Mouse (Mus musculus): ENCODE data around the gene Ppp2r5a.
A peak's percentile ranks its signal among the peaks of the same experiment; 100 is the strongest.
"Not testable (repeated sequence)": the region's sequence is repeated elsewhere in the genome, so short reads cannot be mapped to it uniquely, and the experiment has no call there.

Ppp2r5a gene

GRCm38 (mm10) chr1:191403074-191403473 lies at the start of gene Ppp2r5a:
Ppp2r5a (minus strand) TSS chr1:191403272.
- no peak for DNase-seq (ENCODE audit: inconsistent ontology term)

DNA sequence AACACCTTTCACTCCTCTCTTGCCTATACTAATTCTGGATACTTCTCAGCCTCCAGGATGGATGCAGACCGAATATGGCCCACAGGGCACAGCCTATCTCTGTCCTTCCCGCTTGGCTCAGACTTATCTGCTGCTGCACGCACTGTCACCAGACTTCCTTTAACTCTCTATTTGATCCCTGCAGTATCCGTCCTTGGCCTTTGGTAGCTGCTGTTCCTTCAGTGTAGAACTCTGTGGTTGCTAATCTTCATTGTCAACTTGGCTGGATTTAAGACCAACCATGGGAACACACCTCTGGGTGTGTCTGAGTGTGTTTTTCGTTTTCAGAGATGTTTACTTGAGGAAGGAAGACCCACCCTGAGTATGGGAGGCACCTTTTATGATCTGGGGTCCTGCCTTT lies 47.5 kb upstream of the Ppp2r5a start:
- no peak for DNase-seq (ENCODE audit: inconsistent ontology term)

- DNase-seq (ENCODE audit: inconsistent ontology term): no peak
These were observed 46.5 kb upstream of the Ppp2r5a start for GRCm38 (mm10) chr1:191449537-191449936.

DNA sequence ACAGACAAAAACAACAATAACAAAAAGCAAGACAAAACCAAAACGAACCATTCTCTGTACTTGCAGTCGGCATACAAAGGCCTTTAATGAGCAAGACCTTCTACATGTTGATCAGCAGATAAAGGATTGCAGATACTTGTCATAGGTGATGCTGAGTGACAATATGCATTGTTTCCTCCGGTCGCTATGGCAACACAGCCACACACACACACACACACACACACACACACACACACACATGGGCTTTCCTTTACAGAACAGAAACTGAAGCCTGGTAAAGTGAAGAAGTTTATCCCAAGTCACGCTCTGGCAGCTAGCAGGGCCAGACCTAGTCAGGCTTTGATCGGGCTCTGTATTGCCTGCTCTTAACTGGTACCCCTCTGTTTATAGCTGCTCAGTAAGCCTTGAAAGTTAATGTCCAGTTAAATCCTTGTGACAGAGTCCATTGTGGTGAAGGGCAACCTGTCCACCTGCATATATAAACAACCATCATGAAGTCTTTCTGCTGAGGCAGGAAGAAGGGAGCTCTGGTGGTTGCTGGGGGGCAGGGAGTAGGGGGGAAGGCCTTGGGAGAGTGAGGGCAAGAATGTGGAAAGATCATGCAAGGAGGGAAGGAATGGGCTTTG lies 44.4 kb upstream of the Ppp2r5a start:
- no peak for DNase-seq (ENCODE audit: inconsistent ontology term)

DNA sequence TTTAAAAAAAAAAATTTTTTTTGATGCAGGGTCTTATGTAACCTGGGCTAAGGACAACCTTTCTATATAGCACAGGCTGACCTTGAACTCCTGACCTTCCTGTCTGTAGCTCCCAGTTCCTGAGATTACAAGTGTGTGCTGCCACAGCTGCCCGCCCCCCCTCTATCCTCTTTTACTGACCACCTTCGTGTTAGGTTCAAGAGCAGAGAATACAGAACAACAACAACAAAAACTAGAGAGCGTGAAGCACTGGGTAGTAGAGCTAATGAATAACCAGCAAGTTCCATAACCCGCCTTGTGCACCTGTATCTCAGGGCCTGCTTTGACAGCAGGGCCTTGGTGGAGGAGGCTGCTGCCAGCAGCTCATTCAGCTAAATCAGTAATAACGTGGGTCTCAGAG lies 43.2 kb upstream of the Ppp2r5a start:
- no peak for DNase-seq (ENCODE audit: inconsistent ontology term)

GRCm38 (mm10) chr1:191445831-191446258 lies 42.8 kb upstream of the Ppp2r5a start:
- DNase-seq (ENCODE audit: inconsistent ontology term): no peak

GRCm38 (mm10) chr1:191445401-191445800 lies 42.3 kb upstream of the Ppp2r5a start:
- no peak for DNase-seq (ENCODE audit: inconsistent ontology term)

- DNase-seq (ENCODE audit: inconsistent ontology term): no peak
These were observed 41.4 kb upstream of the Ppp2r5a start for GRCm38 (mm10) chr1:191444467-191444866.

DNA sequence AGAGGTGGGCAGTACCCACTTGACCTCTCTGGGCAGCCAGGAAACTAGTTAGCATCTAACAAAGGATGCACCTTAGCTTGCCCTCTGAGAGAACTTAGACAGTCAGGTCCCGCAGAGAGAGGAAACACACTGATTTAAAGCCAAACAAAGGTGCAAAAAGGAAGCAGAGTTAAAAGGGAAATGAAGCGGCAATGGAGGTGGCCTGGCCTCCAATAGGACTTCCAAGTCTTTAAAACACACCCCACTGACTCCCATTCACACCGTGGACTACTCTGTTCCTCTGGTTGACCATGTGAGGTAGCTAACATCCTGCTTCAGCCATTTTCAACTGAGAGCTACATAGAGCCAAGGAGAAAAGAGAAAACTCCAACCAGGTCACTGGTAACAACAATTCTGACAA lies 35.9 kb upstream of the Ppp2r5a start:
- no peak for DNase-seq (ENCODE audit: inconsistent ontology term)

- DNase-seq (ENCODE audit: inconsistent ontology term): peak; percentile 89
These were observed 35.5 kb upstream of the Ppp2r5a start for GRCm38 (mm10) chr1:191438546-191438945.

DNA sequence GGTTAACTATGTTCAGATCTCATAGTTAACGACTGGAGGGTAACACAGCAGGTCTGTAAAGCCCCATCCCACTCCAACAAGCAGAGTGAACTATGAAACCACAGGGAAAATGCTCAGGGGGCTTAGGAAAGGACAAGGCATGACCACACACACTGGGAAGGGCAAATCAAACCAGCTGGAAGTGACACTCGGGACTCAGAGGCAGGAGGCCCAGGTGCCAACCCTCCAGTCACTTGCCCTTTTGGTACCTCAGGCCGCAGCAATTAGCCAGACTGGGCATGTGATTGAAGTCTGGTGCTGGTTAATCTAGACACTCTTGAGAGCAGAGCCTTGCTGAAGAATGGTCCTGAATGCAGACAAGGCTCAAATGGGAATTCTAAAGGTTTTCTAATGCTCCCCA lies 33.6 kb upstream of the Ppp2r5a start:
- DNase-seq (ENCODE audit: inconsistent ontology term): no peak

DNA sequence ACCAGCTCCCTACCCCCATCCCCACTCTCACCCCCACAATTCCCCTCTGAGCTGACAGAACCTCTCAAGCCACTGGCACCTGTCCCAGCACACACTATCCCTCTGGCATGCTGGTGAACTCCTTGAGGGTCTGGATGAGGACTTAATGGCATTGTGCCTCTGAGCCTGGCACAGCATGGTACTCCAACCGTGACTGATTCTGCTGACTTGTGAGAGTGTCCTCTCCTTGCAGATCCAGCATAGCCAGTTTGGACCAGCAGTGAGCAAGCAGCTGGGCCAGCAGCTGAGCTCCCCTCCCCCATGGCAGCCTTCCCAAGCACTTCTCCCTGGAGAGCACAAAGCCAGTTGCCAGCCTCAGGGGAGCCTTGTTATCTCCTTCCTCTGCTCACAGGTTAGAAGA lies 32.3 kb upstream of the Ppp2r5a start:
- DNase-seq (ENCODE audit: inconsistent ontology term): peak; percentile 62

DNA sequence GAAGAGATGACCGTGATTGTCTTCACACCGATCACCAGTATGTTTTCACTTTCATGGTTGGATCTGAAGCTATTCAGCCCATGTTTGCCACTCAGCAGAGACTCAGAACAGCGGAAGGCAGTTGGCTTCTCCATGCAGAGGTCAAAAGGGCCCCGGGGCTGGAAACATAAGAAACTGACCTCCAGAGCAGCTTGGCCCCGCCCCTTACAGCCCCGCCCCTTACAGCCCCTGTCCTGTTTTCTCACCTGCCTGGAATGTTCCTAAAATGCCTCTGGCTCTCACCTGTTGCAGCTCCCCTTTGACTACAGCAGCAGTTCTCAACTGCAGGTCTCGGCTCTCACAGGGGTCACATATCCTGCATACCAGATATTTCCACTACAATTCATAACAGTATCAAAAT lies 29.5 kb upstream of the Ppp2r5a start:
- no peak for DNase-seq (ENCODE audit: inconsistent ontology term)

- DNase-seq (ENCODE audit: inconsistent ontology term): no peak
These were observed 29.0 kb upstream of the Ppp2r5a start for GRCm38 (mm10) chr1:191432023-191432422.

DNA sequence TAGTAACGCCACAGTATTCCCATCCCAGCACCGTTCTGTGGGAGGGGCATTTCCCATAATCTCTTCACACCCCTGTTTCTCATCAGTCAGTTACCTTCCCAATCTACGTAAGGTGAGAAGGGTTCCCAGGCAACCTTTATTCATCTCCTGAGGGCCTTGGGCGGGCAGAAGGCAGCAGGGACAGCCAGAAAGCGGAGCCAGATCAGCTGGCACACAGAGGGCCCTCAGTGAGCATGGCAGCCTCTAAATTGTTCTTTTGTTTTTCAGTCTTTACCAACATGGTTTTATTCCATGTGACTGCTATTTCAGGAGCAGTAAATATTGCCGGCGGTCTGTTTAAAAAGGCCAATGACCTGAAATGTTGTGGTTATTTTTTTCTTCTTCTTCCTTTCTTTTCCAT lies 27.0 kb upstream of the Ppp2r5a start:
- no peak for DNase-seq (ENCODE audit: inconsistent ontology term)

DNA sequence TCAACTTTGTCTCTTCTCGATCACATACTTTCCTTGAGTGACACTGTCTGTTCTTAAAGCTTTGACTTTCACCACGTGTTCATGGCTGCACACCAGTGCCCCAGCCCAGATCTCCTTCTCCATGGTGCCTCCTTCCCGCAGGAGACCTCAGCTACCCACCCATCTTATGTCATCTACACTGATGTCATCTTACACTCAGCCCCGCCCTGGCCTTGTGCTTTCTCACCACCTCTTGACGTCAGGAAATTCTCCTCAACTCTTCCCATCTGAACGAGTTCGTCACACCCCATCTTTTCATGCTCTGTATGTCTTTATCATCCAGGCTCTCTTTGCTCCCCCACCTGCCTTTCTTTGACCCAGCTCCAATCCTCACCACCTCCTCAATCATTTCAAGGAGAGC lies 22.8 kb upstream of the Ppp2r5a start:
- DNase-seq (ENCODE audit: inconsistent ontology term): no peak

DNA sequence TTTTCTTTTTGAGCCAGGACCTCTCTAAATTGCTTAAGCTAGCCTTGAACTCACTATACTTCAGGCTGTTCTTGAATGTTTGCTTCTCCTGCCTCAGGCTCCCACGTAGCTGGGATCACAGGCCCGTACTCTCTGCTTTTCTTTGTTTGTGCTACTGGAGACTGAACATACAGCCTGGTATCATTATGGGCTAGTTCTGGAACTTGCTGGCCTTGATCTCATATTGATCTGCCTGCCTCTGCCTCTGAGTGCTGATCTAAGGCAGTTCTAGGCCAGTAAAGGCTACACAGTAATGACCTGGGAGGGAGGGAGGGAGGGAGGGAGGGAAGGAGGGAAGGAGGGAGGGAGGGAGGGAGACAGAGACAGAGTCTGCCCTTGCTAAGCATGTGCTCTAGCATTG lies 20.1 kb upstream of the Ppp2r5a start:
- no peak for DNase-seq (ENCODE audit: inconsistent ontology term)

DNA sequence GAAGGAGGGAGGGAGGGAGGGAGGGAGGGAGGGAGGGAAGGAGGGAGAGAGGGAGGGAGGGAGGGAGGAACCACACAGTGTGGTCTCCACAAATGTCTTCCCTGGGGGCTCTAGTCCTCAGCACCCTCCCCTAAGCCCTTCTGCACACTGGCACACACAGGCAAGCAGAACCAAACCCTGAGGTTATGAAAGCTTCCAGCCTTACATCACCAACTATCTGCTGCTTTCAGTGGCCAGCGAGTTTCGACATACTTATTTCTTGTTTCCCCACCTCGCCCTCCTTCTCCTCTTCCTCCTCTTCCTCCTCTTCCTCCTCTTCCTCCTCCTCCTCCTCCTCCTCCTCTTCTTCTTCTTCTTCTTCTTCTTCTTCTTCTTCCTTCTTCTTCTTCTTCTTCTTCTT lies 19.6 kb upstream of the Ppp2r5a start:
- not testable (repeated sequence) for DNase-seq (ENCODE audit: inconsistent ontology term)

- DNase-seq (ENCODE audit: inconsistent ontology term): no peak
These were observed 19.1 kb upstream of the Ppp2r5a start for GRCm38 (mm10) chr1:191422164-191422563.

DNA sequence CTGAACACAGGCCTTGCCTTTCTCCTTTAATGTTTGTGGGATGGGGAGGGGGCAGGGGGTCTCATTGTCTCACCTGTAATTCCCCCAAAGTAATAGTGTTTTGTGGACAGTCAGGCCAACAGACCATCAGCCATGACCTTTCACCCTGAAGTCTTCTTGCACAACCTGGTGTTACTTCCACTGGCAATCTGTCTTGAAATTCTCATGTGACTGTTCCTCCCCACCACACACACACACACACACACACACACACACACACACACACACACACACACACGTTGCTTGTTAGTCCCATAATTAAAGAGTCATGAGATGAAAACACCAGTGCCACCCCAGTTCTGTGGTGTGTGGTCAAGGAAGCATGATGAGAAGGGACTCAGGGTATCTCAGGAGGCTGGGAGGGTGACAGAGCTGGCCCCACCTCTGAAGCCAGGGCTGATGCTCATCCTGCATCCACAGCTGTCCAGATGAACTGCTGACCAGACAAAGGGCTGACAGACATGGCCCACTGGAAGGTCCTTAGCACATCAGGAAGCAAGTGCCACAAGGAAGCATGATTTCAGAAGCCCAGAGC lies 18.4 kb upstream of the Ppp2r5a start:
- DNase-seq (ENCODE audit: inconsistent ontology term): no peak

DNA sequence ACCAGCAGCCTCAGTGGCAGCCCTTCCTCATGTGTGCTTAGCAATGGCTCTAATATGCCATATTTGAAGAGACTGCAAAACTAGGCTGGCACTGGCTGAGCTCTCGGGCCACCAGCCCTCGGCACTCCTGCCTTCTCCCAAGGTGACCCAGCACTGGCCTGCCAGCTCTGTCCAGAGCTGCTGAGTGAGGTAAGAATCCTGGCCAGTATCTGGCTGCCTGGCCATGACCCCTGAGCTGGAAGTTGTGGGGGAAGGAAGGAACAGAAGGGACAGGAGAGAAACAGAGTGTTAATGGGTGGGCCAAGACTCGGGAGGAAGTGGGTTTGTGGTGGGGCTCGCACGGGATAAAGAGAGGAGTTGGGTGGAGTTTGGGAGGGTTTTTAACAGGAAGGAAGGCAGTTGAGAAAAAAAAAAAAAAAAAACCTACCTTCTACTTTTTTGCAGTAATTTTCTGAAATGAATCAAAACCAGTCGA lies 17.9 kb upstream of the Ppp2r5a start:
- DNase-seq (ENCODE audit: inconsistent ontology term): no peak

DNA sequence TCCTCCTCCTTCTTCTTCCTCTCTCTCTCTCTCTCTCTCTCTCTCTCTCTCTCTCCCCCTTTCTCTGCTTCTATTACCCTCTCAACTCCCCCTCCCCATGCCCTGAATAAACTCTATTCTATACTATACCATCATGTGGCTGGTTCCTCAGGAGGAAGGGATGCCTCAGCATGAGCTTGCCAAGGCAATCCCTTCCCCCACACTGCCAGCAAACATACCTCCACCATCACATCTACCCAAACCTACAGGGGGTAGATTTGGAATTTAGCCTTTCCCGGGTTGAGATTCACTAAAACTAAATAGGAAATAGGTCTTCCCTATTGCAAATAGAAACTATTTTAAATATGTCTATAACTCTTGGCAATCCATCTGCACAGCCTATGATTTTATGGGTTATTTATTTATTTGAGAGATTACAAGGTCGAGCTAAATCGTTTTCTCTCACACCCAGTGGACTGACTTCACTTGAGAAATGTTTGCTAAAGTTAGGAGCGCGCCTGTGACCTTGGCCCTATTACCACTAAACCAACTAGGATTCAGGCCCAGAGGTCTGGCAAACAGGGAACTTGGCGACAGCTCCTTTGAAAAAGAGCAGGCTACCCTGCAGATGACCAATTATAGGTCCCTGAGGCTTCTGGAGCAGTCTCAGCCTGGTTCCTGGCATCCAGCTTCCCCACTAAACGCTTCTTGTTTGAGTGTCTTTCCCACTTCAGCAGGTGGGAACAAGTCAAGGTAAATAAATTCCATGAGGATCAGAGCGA lies 17.1 kb upstream of the Ppp2r5a start:
- DNase-seq (ENCODE audit: inconsistent ontology term): no peak

- DNase-seq (ENCODE audit: inconsistent ontology term): no peak
These were observed 16.3 kb upstream of the Ppp2r5a start for GRCm38 (mm10) chr1:191419421-191419820.

All from Muller cell, postnatal 12 days (primary cell).